11 mouse cellular contexts compared by ENCODE assay signal in the genomic region with DNA sequence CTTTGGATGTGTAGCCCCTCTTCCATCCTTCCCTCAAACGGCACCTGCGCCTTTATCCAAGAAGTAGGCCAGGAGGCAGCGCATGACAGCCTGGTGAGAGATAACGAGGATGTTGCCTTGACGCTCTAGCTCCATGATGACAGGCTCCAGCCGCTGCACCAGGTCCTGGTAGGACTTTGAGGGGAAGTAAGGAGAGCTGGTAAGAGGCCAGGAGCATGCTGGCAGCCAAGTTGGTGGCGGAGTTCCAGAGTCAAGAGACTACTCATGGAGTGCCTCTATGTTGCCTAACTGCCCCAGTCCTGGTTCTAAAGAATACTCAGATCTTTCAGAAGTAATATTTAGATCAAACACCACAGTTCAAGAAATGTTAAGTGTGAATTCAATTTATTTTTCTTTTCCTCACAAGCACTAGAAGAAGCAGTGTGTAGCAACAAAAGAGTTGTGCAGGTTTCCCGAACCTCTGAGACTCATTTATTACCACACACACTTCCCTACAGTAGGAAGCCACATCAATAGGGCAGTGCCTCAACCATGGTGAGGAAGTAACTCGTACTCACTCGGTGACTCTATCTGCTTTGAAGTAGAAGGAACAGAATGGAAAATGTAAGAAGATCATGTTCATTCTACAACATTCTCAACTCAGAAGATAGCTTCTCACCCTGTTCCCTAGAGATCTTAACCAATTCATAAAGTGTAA. TPM values are rescaled to one million over a fixed set of nuclear protein-coding genes. Genes with fewer than 3 reads are reported as not detected.
DNase-seq lines count a peak whose midpoint lies in the region; TF ChIP-seq lines count a peak whose summit lies in the region.
"Had no signal": no experiment of that assay in that cellular context is flagged by ENCODE, and none has a peak within 500 bp of the region (broad histone marks: within the 10 kb centered on the region; RNA-seq: fewer than 3 reads in every experiment).

No protein-coding gene starts in this region.

- no peak overlapping the region for H3K27ac ChIP-seq in gastrocnemius, adult 2 months
- no peak overlapping the region for H3K27ac ChIP-seq in kidney, adult 2 months (ENCODE audit: insufficient read depth, low read depth, low read length)
- H3K27ac ChIP-seq: hindbrain, embryonic 15.5 days; limb, embryonic 12.5 days had no signal

- TF ChIP-seq POLR2A in kidney, adult 2 months (IDR thresholded peaks at IDR 0.05; ENCODE audit: low read depth, low read length), result no peak

- peak; percentile 48 for DNase-seq in gastrocnemius, adult 2 months
- no peak for DNase-seq in gastrocnemius, postnatal 25 days
- DNase-seq in cerebellum, adult 18-20 months, result peak; percentile 57 to 62
- peak; percentile 85 for DNase-seq in heart, postnatal 4 days
- DNase-seq in right cerebral cortex, postnatal 10 days (ENCODE audit: low spot score in 2 of 2), result peak; percentile 59 to 62
- DNase-seq in kidney, adult 2 months, result no peak
- no peak for DNase-seq in kidney, adult 18-20 months
- DNase-seq in urinary bladder, postnatal 14 days (ENCODE audit: low spot score), result no peak

- H3K4me3 ChIP-seq in gastrocnemius, adult 2 months, result no peak overlapping the region
- no peak overlapping the region for H3K4me3 ChIP-seq in kidney, adult 2 months (ENCODE audit: insufficient read depth, low read depth, low read length)
- H3K4me3 ChIP-seq: erythroblast, embryonic 14.5 days; hindbrain, embryonic 15.5 days; limb, embryonic 12.5 days had no signal

- intact Hi-C loops in gastrocnemius, adult 2 months (cut with DNase I), result loop anchor here (10.0 kb wide), 1 partner anchor 95 kb away; no protein-coding TSS in a partner anchor

- 93% methylated on average over 10 of the region's 10 CpGs for WGBS in kidney, adult 2 months

- no peaks in the 10 kb centered on the region; the same call in 1 of the 2 replicates for H3K4me1 ChIP-seq in kidney, adult 2 months (ENCODE audit: control insufficient read depth, insufficient read depth, low read length)
- H3K4me1 ChIP-seq: hindbrain, embryonic 15.5 days; limb, embryonic 12.5 days had no signal

- H3K27me3 ChIP-seq in kidney, adult 2 months (replicated peaks; ENCODE audit: control insufficient read depth, insufficient read depth, low read length), result no peaks in the 10 kb centered on the region
- H3K27me3 ChIP-seq: hindbrain, embryonic 15.5 days; limb, embryonic 12.5 days had no signal

- TF ChIP-seq CTCF in gastrocnemius, adult 2 months (IDR thresholded peaks at IDR 0.05), result no peak
- TF ChIP-seq CTCF in kidney, adult 2 months (conservative IDR thresholded peaks at IDR 0.05; ENCODE audit: insufficient read depth, insufficient read length, low read depth, low read length), result no peak

- H3K36me3 ChIP-seq in kidney, adult 2 months (ENCODE audit: control insufficient read depth, insufficient read depth, low read length), result peaks cover 6% of the 10 kb centered on the region

RNA-seq across cellular contexts. Expression of a gene that starts 15.5 kb away (rescaled TPM):
- total RNA-seq in gastrocnemius, adult 2 months (2021), result under 1 TPM in 1 of 2 experiments, not detected in 1; 0.14 TPM
- not detected for total RNA-seq in gastrocnemius, postnatal 25 days (2021)
- total RNA-seq in heart, postnatal 4 days (2021), result not detected
- not detected in 2 replicates for polyA plus RNA-seq in kidney, adult 2 months (2012; rRNA removed)
- polyA plus RNA-seq: erythroblast, embryonic 14.5 days; hindbrain, embryonic 15.5 days; limb, embryonic 12.5 days had no signal

RNA-seq across cellular contexts. Expression of a gene that starts 17.0 kb away (rescaled TPM):
- total RNA-seq in gastrocnemius, adult 2 months (2021), result 1 to 10 TPM; 3.7 to 4.1 TPM
- total RNA-seq in gastrocnemius, postnatal 25 days (2021), result 1 to 10 TPM; 3.2 TPM
- 1 to 10 TPM; 6.4 to 6.5 TPM for total RNA-seq in heart, postnatal 4 days (2021)
- 1.2 and 1.3 TPM in 2 replicates for polyA plus RNA-seq in kidney, adult 2 months (2012; rRNA removed)

RNA-seq across cellular contexts. Expression of a gene that starts 29.0 kb away (rescaled TPM):
- total RNA-seq in gastrocnemius, adult 2 months (2021), result 10 to 100 TPM; 11.6 to 15.5 TPM
- total RNA-seq in gastrocnemius, postnatal 25 days (2021), result 10 to 100 TPM; 14.3 to 18.5 TPM
- 10 to 100 TPM; 25.6 to 26.0 TPM for total RNA-seq in heart, postnatal 4 days (2021)
- polyA plus RNA-seq in kidney, adult 2 months (2012; rRNA removed), result 7.8 and 9.2 TPM in 2 replicates

RNA-seq across cellular contexts. Expression of a gene that starts 31.7 kb away (rescaled TPM):
- total RNA-seq in gastrocnemius, adult 2 months (2021), result under 1 TPM; 0.20 to 0.43 TPM
- under 1 TPM; 0.31 to 0.38 TPM for total RNA-seq in gastrocnemius, postnatal 25 days (2021)
- total RNA-seq in heart, postnatal 4 days (2021), result under 1 TPM; 0.79 to 0.97 TPM
- polyA plus RNA-seq in kidney, adult 2 months (2012; rRNA removed), result 8.8 and 9.8 TPM in 2 replicates

RNA-seq across cellular contexts. Expression of a gene that starts 38.7 kb away (rescaled TPM):
- total RNA-seq in gastrocnemius, adult 2 months (2021), result not detected
- not detected for total RNA-seq in gastrocnemius, postnatal 25 days (2021)
- not detected for total RNA-seq in heart, postnatal 4 days (2021)
- 0.08 and 0.19 TPM in 2 replicates for polyA plus RNA-seq in kidney, adult 2 months (2012; rRNA removed)
- polyA plus RNA-seq: erythroblast, embryonic 14.5 days; hindbrain, embryonic 15.5 days; limb, embryonic 12.5 days had no signal

Comparison
In these comparisons a context has a peak if more than half of its experiments do, and no peak if none do; other contexts are left out.
1. DNase-seq: peak in gastrocnemius, adult 2 months (single experiment), cerebellum, adult 18-20 months (2 of 2), heart, postnatal 4 days (single experiment) and right cerebral cortex, postnatal 10 days (2 of 2); none in gastrocnemius, postnatal 25 days (single experiment), kidney, adult 2 months (single experiment), kidney, adult 18-20 months (single experiment) and urinary bladder, postnatal 14 days (single experiment).